Mouse (Mus musculus) heart, adult 2 months (tissue): Measurements from ENCODE around the gene Fam189a1. TPM values are rescaled to one million over a fixed set of nuclear protein-coding genes. Genes with fewer than 3 reads are reported as not detected.

Source experiments
- DNase-seq, 2 experiments: peaks; one replicate each; pipeline ENCODE4 v3.0.0; 2021
- H3K27ac ChIP-seq: fragments of 200-600 bp; 2 replicates; pipeline ENCODE4 v1.8.1; 2022
- H3K27me3 ChIP-seq: fragments of 200-500 bp; 2 replicates; pipeline ENCODE4 v1.6.1; 2012; ENCODE audit warnings: mild to moderate bottlenecking, low read length, inconsistent platforms, mixed read lengths; ENCODE audit not compliant: control insufficient read depth, insufficient read depth
- H3K36me3 ChIP-seq: fragments of 200-500 bp; 2 replicates; pipeline ENCODE4 v1.6.1; 2012; ENCODE audit warnings: low read length, inconsistent platforms; ENCODE audit not compliant: control insufficient read depth, insufficient read depth
- H3K4me1 ChIP-seq: fragments of 200-500 bp; 2 replicates; pipeline ENCODE4 v1.6.1; 2011; ENCODE audit warnings: low read length; ENCODE audit not compliant: control insufficient read depth, insufficient read depth
- H3K4me3 ChIP-seq: fragments of 200-600 bp; 2 replicates; pipeline ENCODE4 v1.8.1; 2022
- H3K79me2 ChIP-seq: fragments of 200-500 bp; replicated peaks from 2 replicates; pipeline ENCODE4 v1.6.1; 2012; ENCODE audit warnings: mild to moderate bottlenecking, inconsistent platforms, low read length, moderate library complexity, mixed read lengths; ENCODE audit not compliant: control insufficient read depth, insufficient read depth
- H3K9ac ChIP-seq: fragments of 200-500 bp; 2 replicates; pipeline ENCODE4 v1.6.1; 2012; ENCODE audit warnings: low read depth, mild to moderate bottlenecking, control low read depth, inconsistent platforms, low read length, mixed read lengths
- CTCF ChIP-seq: fragments of 200-600 bp; IDR thresholded peaks from 2 replicates; pipeline ENCODE4 v1.8.1; 2022; ENCODE audit warnings: antibody characterized with exemption, mild to moderate bottlenecking, moderate library complexity
- EP300 ChIP-seq: fragments of 200-500 bp; IDR thresholded peaks from 2 replicates; pipeline ENCODE4 v1.6.1; 2011; ENCODE audit warnings: low read depth, low read length, control low read depth; ENCODE audit not compliant: insufficient read depth
- POLR2A ChIP-seq: fragments of 200-500 bp; IDR thresholded peaks from 2 replicates; pipeline ENCODE4 v1.6.1; 2011; ENCODE audit warnings: mild to moderate bottlenecking, low read depth, low read length, control low read depth; ENCODE audit not compliant: insufficient read depth
- WGBS: fragments of 180-500 bp; shearing (Covaris S2); methylation state at CpG from one replicate; pipeline ENCODE4 v1.1.7; 2018; 5-methylcytosine and 5-hydroxymethylcytosine counted together
- intact Hi-C: fragments of 180-260 bp; cut with DNase I; formaldehyde crosslinking; loops from one replicate; pipeline ENCODE4 v1.15.1; 2025
- polyA plus RNA-seq: library from polyadenylated mRNA; depleted of rRNA; stranded (reverse); fragments of >200 nt; gene quantifications from 2 replicates; pipeline ENCODE4 v1.2.3, GENCODE M21; 2012
- total RNA-seq, 2 experiments: library from RNA; stranded (reverse); gene quantifications; 2 replicates each; pipeline ENCODE4 v1.2.3; 2021

Gene Fam189a1
- total and polyA plus RNA-seq, 3 experiments = 0.64 TPM; not detected in 2

GRCm38 (mm10) chr7:65076134-65076533 is 80.2 kb downstream of the Fam189a1 start:
- H3K36me3 ChIP-seq = no peaks in the 10 kb centered on the region

GRCm38 (mm10) chr7:65074194-65074593 is 82.2 kb downstream of the Fam189a1 start:
- H3K4me3 ChIP-seq = no peak overlapping the region
- WGBS = 36% methylated on average over 9 of the region's 9 CpGs
- H3K9ac ChIP-seq = no peak overlapping the region
- no peaks in the 10 kb centered on the region for H3K79me2 ChIP-seq
- no peaks in the 10 kb centered on the region for H3K4me1 ChIP-seq
- no peaks in the 10 kb centered on the region for H3K36me3 ChIP-seq
- DNase-seq = no peak
- intact Hi-C loops = loop anchor here (5.0 kb wide), 1 partner anchor 122 kb away; no protein-coding TSS in a partner anchor
- no peaks in the 10 kb centered on the region for H3K27me3 ChIP-seq
- no peak for TF ChIP-seq CTCF
- no peak for TF ChIP-seq POLR2A
- TF ChIP-seq EP300 = no peak
- H3K27ac ChIP-seq = no peak overlapping the region

More at GRCm38 (mm10) chr7:65076134-65076533, 80.2 kb downstream of the Fam189a1 start:
- no peaks in the 10 kb centered on the region for H3K27me3 ChIP-seq
- H3K4me1 ChIP-seq = no peaks in the 10 kb centered on the region
- TF ChIP-seq CTCF = no peak
- no peak for TF ChIP-seq EP300
- no peak for TF ChIP-seq POLR2A
- H3K4me3 ChIP-seq = no peak overlapping the region
- H3K9ac ChIP-seq = no peak overlapping the region
- no peak overlapping the region for H3K27ac ChIP-seq
- no peak for DNase-seq
- 86% methylated on average over 4 of the region's 4 CpGs for WGBS
- intact Hi-C loops = no loop called here
- no peaks in the 10 kb centered on the region for H3K79me2 ChIP-seq

GRCm38 (mm10) chr7:65073555-65073954 is 82.8 kb downstream of the Fam189a1 start:
- DNase-seq = peak; percentile 4 to 31

GRCm38 (mm10) chr7:65066211-65066610 is 90.2 kb downstream of the Fam189a1 start:
- 88% methylated on average over 7 of the region's 7 CpGs for WGBS
- intact Hi-C loops = no loop called here
- H3K36me3 ChIP-seq = no peaks in the 10 kb centered on the region
- TF ChIP-seq CTCF (no peak), POLR2A (no peak), EP300 (no peak)
- no peaks in the 10 kb centered on the region for H3K27me3 ChIP-seq
- H3K9ac ChIP-seq = no peak overlapping the region
- no peak for DNase-seq
- no peaks in the 10 kb centered on the region for H3K4me1 ChIP-seq
- H3K79me2 ChIP-seq = no peaks in the 10 kb centered on the region
- H3K27ac ChIP-seq = no peak overlapping the region
- no peak overlapping the region for H3K4me3 ChIP-seq

More at GRCm38 (mm10) chr7:65073555-65073954, 82.8 kb downstream of the Fam189a1 start:
- intact Hi-C loops = loop anchor here (2.0 to 5.0 kb wide), 2 partner anchors 121 to 291 kb away; no protein-coding TSS in a partner anchor
- no peaks in the 10 kb centered on the region for H3K27me3 ChIP-seq
- no peaks in the 10 kb centered on the region for H3K4me1 ChIP-seq
- H3K4me3 ChIP-seq = no peak overlapping the region
- H3K36me3 ChIP-seq = no peaks in the 10 kb centered on the region
- H3K79me2 ChIP-seq = no peaks in the 10 kb centered on the region
- TF ChIP-seq EP300 (no peak), POLR2A (no peak), CTCF (peak; percentile 72)
- H3K9ac ChIP-seq = no peak overlapping the region
- no peak overlapping the region for H3K27ac ChIP-seq
- WGBS = 30% methylated on average over 6 of the region's 6 CpGs

- Histone ChIP-seq H3K4me3 (no peak overlapping the region), H3K27ac (no peak overlapping the region), H3K9ac (no peak overlapping the region), H3K27me3 (no peaks in the 10 kb centered on the region), H3K4me1 (no peaks in the 10 kb centered on the region), H3K36me3 (no peaks in the 10 kb centered on the region), H3K79me2 (no peaks in the 10 kb centered on the region)
- TF ChIP-seq POLR2A (no peak), EP300 (no peak), CTCF (no peak)
- 80% methylated on average over 7 of the region's 7 CpGs for WGBS
- DNase-seq = no peak
- intact Hi-C loops = no loop called here
Observed at GRCm38 (mm10) chr7:65065457-65065856, 90.9 kb downstream of the Fam189a1 start.

GRCm38 (mm10) chr7:65064638-65065037 is 91.7 kb downstream of the Fam189a1 start:
- no peak overlapping the region for H3K4me3 ChIP-seq
- H3K4me1 ChIP-seq = no peaks in the 10 kb centered on the region
- no peak overlapping the region for H3K9ac ChIP-seq
- WGBS = 36% methylated on average over 5 of the region's 5 CpGs
- no peaks in the 10 kb centered on the region for H3K36me3 ChIP-seq
- no peak for DNase-seq
- no peaks in the 10 kb centered on the region for H3K27me3 ChIP-seq
- no peaks in the 10 kb centered on the region for H3K79me2 ChIP-seq
- intact Hi-C loops = no loop called here
- no peak for TF ChIP-seq POLR2A
- H3K27ac ChIP-seq = no peak overlapping the region
